ENCODE assay signal across 13 mouse cellular contexts in genomic region chr2:115119429-115120205, GRCm38 (mm10).
DNase-seq lines count a peak whose midpoint lies in the region; ATAC-seq lines count a peak whose summit lies in the region.
"Had no signal": no experiment of that assay in that cellular context is flagged by ENCODE, and none has a peak within 500 bp of the region (broad histone marks: within the 10 kb centered on the region; RNA-seq: fewer than 3 reads in every experiment).

No protein-coding gene starts in this region.

- peak; percentile 28 for DNase-seq in kidney, adult 9 months
- peak; percentile 86 for DNase-seq in forebrain, embryonic 14.5 days (ENCODE audit: low spot score)
- no peak for DNase-seq in retina, embryonic 14.5 days (ENCODE audit: low spot score)
- no peak for DNase-seq in retina, postnatal 1 day
- DNase-seq in right cerebral cortex, adult 18-20 months = no peak
- DNase-seq: thymus, postnatal 36 days had no signal

- H3K4me3 ChIP-seq in kidney, embryonic 14.5 days (ENCODE audit: low read length) = no peak overlapping the region
- H3K4me3 ChIP-seq in forebrain, embryonic 14.5 days (ENCODE audit: low read depth, low read length) = no peak overlapping the region
- no peak overlapping the region for H3K4me3 ChIP-seq in lung, embryonic 15.5 days
- no peak overlapping the region for H3K4me3 ChIP-seq in midbrain, embryonic 15.5 days
- H3K4me3 ChIP-seq: embryonic facial prominence, embryonic 13.5 days; intestine, embryonic 15.5 days; limb, embryonic 15.5 days had no signal

- H3K36me3 ChIP-seq in kidney, embryonic 14.5 days (ENCODE audit: control insufficient read depth, insufficient read depth, low read length) = no peaks in the 10 kb centered on the region
- H3K36me3 ChIP-seq in forebrain, embryonic 14.5 days (ENCODE audit: control insufficient read depth, insufficient read depth, low read length) = no peaks in the 10 kb centered on the region
- H3K36me3 ChIP-seq in lung, embryonic 15.5 days = no peaks in the 10 kb centered on the region
- H3K36me3 ChIP-seq in midbrain, embryonic 15.5 days (replicated peaks) = no peaks in the 10 kb centered on the region
- H3K36me3 ChIP-seq: embryonic facial prominence, embryonic 13.5 days; intestine, embryonic 15.5 days; limb, embryonic 15.5 days had no signal

- H3K27ac ChIP-seq in kidney, embryonic 14.5 days (ENCODE audit: low read depth, low read length) = no peak overlapping the region
- H3K27ac ChIP-seq in forebrain, embryonic 14.5 days (ENCODE audit: low read depth, low read length) = no peak overlapping the region
- H3K27ac ChIP-seq in lung, embryonic 15.5 days = no peak overlapping the region
- no peak overlapping the region for H3K27ac ChIP-seq in midbrain, embryonic 15.5 days
- H3K27ac ChIP-seq: embryonic facial prominence, embryonic 13.5 days; intestine, embryonic 15.5 days; limb, embryonic 15.5 days had no signal

- no peak overlapping the region for H3K4me2 ChIP-seq in kidney, embryonic 14.5 days (replicated peaks; ENCODE audit: low read depth, low read length)
- H3K4me2 ChIP-seq in forebrain, embryonic 14.5 days (ENCODE audit: low read length) = no peak overlapping the region
- H3K4me2 ChIP-seq in lung, embryonic 15.5 days = no peak overlapping the region
- H3K4me2 ChIP-seq in midbrain, embryonic 15.5 days = no peak overlapping the region
- H3K4me2 ChIP-seq: embryonic facial prominence, embryonic 13.5 days; intestine, embryonic 15.5 days; limb, embryonic 15.5 days had no signal

- H3K9me3 ChIP-seq in kidney, embryonic 14.5 days (ENCODE audit: control insufficient read depth, low read length) = no peaks in the 10 kb centered on the region
- H3K9me3 ChIP-seq in forebrain, embryonic 14.5 days (replicated peaks; ENCODE audit: control insufficient read depth, low read length) = no peaks in the 10 kb centered on the region
- no peaks in the 10 kb centered on the region for H3K9me3 ChIP-seq in lung, embryonic 15.5 days
- no peaks in the 10 kb centered on the region for H3K9me3 ChIP-seq in midbrain, embryonic 15.5 days
- H3K9me3 ChIP-seq: embryonic facial prominence, embryonic 13.5 days; intestine, embryonic 15.5 days; limb, embryonic 15.5 days had no signal

- H3K27me3 ChIP-seq in kidney, embryonic 14.5 days (ENCODE audit: control insufficient read depth, insufficient read depth, low read length) = no peaks in the 10 kb centered on the region
- no peaks in the 10 kb centered on the region for H3K27me3 ChIP-seq in forebrain, embryonic 14.5 days (replicated peaks; ENCODE audit: control insufficient read depth, insufficient read depth, low read length)
- H3K27me3 ChIP-seq in lung, embryonic 15.5 days = no peaks in the 10 kb centered on the region
- H3K27me3 ChIP-seq in midbrain, embryonic 15.5 days (replicated peaks) = no peaks in the 10 kb centered on the region
- H3K27me3 ChIP-seq: CH12.LX; embryonic facial prominence, embryonic 13.5 days; intestine, embryonic 15.5 days; limb, embryonic 15.5 days had no signal

- no peak for ATAC-seq in kidney, embryonic 14.5 days (ENCODE audit: low FRiP score, low TSS enrichment)
- peak; percentile 91 for ATAC-seq in forebrain, embryonic 14.5 days
- ATAC-seq in lung, embryonic 15.5 days (ENCODE audit: borderline replicate concordance, extremely low read depth, low FRiP score, low TSS enrichment) = peak; percentile 19; the same call in 1 of the 2 replicates
- ATAC-seq in midbrain, embryonic 15.5 days (replicated peaks) = peak; percentile 78
- ATAC-seq: intestine, embryonic 15.5 days had no signal

- H3K4me1 ChIP-seq in kidney, embryonic 14.5 days (ENCODE audit: control insufficient read depth, insufficient read depth, low read length) = no peaks in the 10 kb centered on the region
- no peaks in the 10 kb centered on the region; the same call in 1 of the 2 replicates for H3K4me1 ChIP-seq in forebrain, embryonic 14.5 days (ENCODE audit: control insufficient read depth, insufficient read depth, low read length)
- H3K4me1 ChIP-seq in lung, embryonic 15.5 days = no peaks in the 10 kb centered on the region
- H3K4me1 ChIP-seq in midbrain, embryonic 15.5 days = no peaks in the 10 kb centered on the region
- H3K4me1 ChIP-seq: embryonic facial prominence, embryonic 13.5 days; intestine, embryonic 15.5 days; limb, embryonic 15.5 days had no signal

- no peak overlapping the region for H3K9ac ChIP-seq in kidney, embryonic 14.5 days (ENCODE audit: low read depth, low read length)
- no peak overlapping the region for H3K9ac ChIP-seq in forebrain, embryonic 14.5 days (ENCODE audit: low read length)
- H3K9ac ChIP-seq in lung, embryonic 15.5 days = no peak overlapping the region
- H3K9ac ChIP-seq in midbrain, embryonic 15.5 days = no peak overlapping the region
- H3K9ac ChIP-seq: embryonic facial prominence, embryonic 13.5 days; intestine, embryonic 15.5 days; limb, embryonic 15.5 days had no signal

- 76% methylated on average over 9 of the region's 9 CpGs for WGBS in kidney, embryonic 14.5 days
- 57% methylated on average over 9 of the region's 9 CpGs for WGBS in forebrain, embryonic 14.5 days
- WGBS in lung, embryonic 15.5 days = 72% methylated on average over 9 of the region's 9 CpGs
- 48% methylated on average over 9 of the region's 9 CpGs for WGBS in midbrain, embryonic 15.5 days

Comparison
In these comparisons a context has a peak if more than half of its experiments do, and no peak if none do; other contexts are left out.
1. DNase-seq: peak in kidney, adult 9 months (single experiment) and forebrain, embryonic 14.5 days (single experiment); none in retina, embryonic 14.5 days (single experiment), retina, postnatal 1 day (single experiment) and right cerebral cortex, adult 18-20 months (single experiment).